Mouse (Mus musculus) midbrain, embryonic 14.5 days (tissue): ENCODE data around the gene Slc26a9. TPM values are rescaled to one million over a fixed set of nuclear protein-coding genes. Genes with fewer than 3 reads are reported as not detected.

ENCODE experiments used
- ATAC-seq: fragments of 200-750 bp; cut with Nextera tagmentation; 2 replicates; pipeline ENCODE4 v1.8.0; 2017; ENCODE audit warnings: moderate number of reproducible peaks, moderate library complexity; ENCODE audit not compliant: low FRiP score, low TSS enrichment
- DNase-seq: peaks from one replicate; pipeline ENCODE4 v3.0.0-alpha.2; 2015
- H3K27ac ChIP-seq: fragments of 300-500 bp; sonication (generic); replicated peaks from 2 replicates; pipeline ENCODE4 v1.5.1; 2014; ENCODE audit warnings: mild to moderate bottlenecking, low read depth, low read length, moderate library complexity
- H3K27me3 ChIP-seq: fragments of 300-500 bp; sonication (generic); 2 replicates; pipeline ENCODE4 v1.6.1; 2014; ENCODE audit warnings: low read length, control low read depth, mixed read lengths; ENCODE audit not compliant: control insufficient read depth, insufficient read depth
- H3K36me3 ChIP-seq: fragments of 300-500 bp; sonication (generic); 2 replicates; pipeline ENCODE4 v1.6.1; 2014; ENCODE audit warnings: low read length, control low read depth; ENCODE audit not compliant: control insufficient read depth, insufficient read depth
- H3K4me1 ChIP-seq: fragments of 300-500 bp; sonication (generic); 2 replicates; pipeline ENCODE4 v1.6.1; 2014; ENCODE audit warnings: mild to moderate bottlenecking, antibody characterized with exemption, low read length, control low read depth; ENCODE audit not compliant: control insufficient read depth, insufficient read depth
- H3K4me2 ChIP-seq: fragments of 300-500 bp; sonication (generic); 2 replicates; pipeline ENCODE4 v1.6.1; 2014; ENCODE audit warnings: mild to moderate bottlenecking, low read length, moderate library complexity
- H3K4me3 ChIP-seq: fragments of 300-500 bp; sonication (generic); replicated peaks from 2 replicates; pipeline ENCODE4 v1.5.1; 2014; ENCODE audit warnings: low read depth, low read length
- H3K9ac ChIP-seq: fragments of 300-500 bp; sonication (generic); replicated peaks from 2 replicates; pipeline ENCODE4 v1.6.1; 2014; ENCODE audit warnings: mild to moderate bottlenecking, low read length, moderate library complexity
- H3K9me3 ChIP-seq: fragments of 300-500 bp; sonication (generic); 2 replicates; pipeline ENCODE4 v1.6.1; 2016; ENCODE audit warnings: low read length, control low read depth, mixed read lengths; ENCODE audit not compliant: control insufficient read depth
- WGBS: fragments of 180-500 bp; shearing (Covaris S2); extraction: QIAGEN DNeasy Blood & Tissue Kit; methylation state at CpG from one replicate; pipeline ENCODE4 v1.1.7; 2014; 5-methylcytosine and 5-hydroxymethylcytosine counted together
- polyA plus RNA-seq: library from polyadenylated mRNA; unstranded; fragments of >200 nt; fragmentation: Nextera tagmentation; extraction: Ambion mirVana; gene quantifications from 2 replicates; pipeline ENCODE4 v1.2.1, GENCODE M21; 2014

The Slc26a9 gene
- polyA plus RNA-seq, result 0.04 and 0.13 TPM in 2 replicates

- Histone ChIP-seq H3K36me3 (no peaks in the 10 kb centered on the region), H3K27me3 (no peaks in the 10 kb centered on the region), H3K9me3 (no peaks in the 10 kb centered on the region), H3K27ac (no peak within 1 kb of the TSS), H3K4me1 (no peaks in the 10 kb centered on the region), H3K4me2 (no peak within 1 kb of the TSS), H3K4me3 (no peak within 1 kb of the TSS), H3K9ac (no peak within 1 kb of the TSS)
- DNase-seq (no peak), ATAC-seq (no peak)
- WGBS, result 74% methylated on average over 10 of the region's 10 CpGs
These were observed at the start of gene Slc26a9 for GRCm38 (mm10) chr1:131743868-131744464. Slc26a9 (plus strand) TSS chr1:131744022.

DNA sequence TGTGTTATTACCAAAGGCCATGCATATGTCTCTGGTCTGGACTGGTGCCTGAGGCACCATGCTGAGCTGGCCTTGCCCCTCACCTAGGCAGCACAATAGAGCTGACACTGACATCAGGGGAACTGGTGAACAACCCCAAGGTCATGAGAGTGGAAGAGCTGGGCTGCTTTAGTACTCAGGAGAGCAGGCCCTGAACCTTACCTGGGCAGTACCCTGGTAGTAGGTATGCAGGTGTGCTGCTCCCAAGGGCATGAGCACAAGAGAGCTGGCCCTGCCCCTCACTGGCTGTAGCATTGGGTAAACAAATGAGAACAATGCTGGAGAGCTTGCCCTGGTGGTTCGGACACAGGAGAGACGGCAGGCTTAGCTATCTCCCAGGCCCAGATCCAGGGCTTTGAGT, 48.5 kb upstream of the Slc26a9 start:
- 85% methylated on average over 2 of the region's 2 CpGs for WGBS
- Histone ChIP-seq H3K4me2 (no peak overlapping the region), H3K27me3 (no peaks in the 10 kb centered on the region), H3K27ac (no peak overlapping the region), H3K4me1 (no peaks in the 10 kb centered on the region), H3K9ac (no peak overlapping the region), H3K9me3 (no peaks in the 10 kb centered on the region), H3K36me3 (no peaks in the 10 kb centered on the region), H3K4me3 (no peak overlapping the region)
- ATAC-seq (no peak), DNase-seq (no peak)

- 52% methylated on average over 4 of the region's 4 CpGs for WGBS
- no peaks in the 10 kb centered on the region for H3K4me1 ChIP-seq
- no peaks in the 10 kb centered on the region for H3K36me3 ChIP-seq
- H3K27ac ChIP-seq, result no peak overlapping the region
- ATAC-seq (no peak), DNase-seq (no peak)
- H3K9me3 ChIP-seq, result no peaks in the 10 kb centered on the region
- no peaks in the 10 kb centered on the region for H3K27me3 ChIP-seq
- H3K4me3 ChIP-seq, result no peak overlapping the region
- no peak overlapping the region for H3K4me2 ChIP-seq
- no peak overlapping the region for H3K9ac ChIP-seq
These were observed 47.5 kb upstream of the Slc26a9 start for GRCm38 (mm10) chr1:131696325-131696724.

DNA sequence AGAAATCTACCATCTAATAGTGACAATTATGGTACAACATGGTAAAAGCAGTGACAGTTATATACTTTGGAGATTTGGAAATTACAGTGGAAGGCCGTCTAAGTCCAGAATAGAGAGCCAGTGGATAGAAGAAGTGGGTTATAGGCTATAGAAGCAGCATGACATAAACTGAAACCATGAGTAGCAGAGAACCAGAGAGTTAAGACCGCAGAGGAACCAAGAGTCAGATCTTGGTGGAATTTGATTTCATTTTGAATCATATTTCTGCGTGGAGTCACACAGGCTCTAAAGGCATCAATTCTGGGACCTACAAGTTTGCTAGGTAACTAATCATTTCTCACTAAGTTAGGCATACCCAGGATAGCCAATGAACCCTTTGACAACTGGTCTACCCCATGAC, 45.1 kb upstream of the Slc26a9 start:
- Histone ChIP-seq H3K4me1 (no peaks in the 10 kb centered on the region), H3K27me3 (no peaks in the 10 kb centered on the region), H3K9me3 (no peaks in the 10 kb centered on the region), H3K9ac (no peak overlapping the region), H3K4me2 (no peak overlapping the region), H3K27ac (no peak overlapping the region), H3K4me3 (no peak overlapping the region), H3K36me3 (no peaks in the 10 kb centered on the region)
- ATAC-seq (no peak), DNase-seq (no peak)
- 94% methylated on average over 3 of the region's 3 CpGs for WGBS

GRCm38 (mm10) chr1:131699642-131700041, 44.2 kb upstream of the Slc26a9 start:
- WGBS, result 87% methylated on average over 4 of the region's 4 CpGs
- ATAC-seq, result no peak

GRCm38 (mm10) chr1:131700447-131700846, 43.4 kb upstream of the Slc26a9 start:
- 75% methylated on average over 5 of the region's 5 CpGs for WGBS
- H3K4me3 ChIP-seq, result no peak overlapping the region

More at GRCm38 (mm10) chr1:131699642-131700041, 44.2 kb upstream of the Slc26a9 start:
- Histone ChIP-seq H3K4me2 (no peak overlapping the region), H3K9ac (no peak overlapping the region), H3K9me3 (no peaks in the 10 kb centered on the region), H3K36me3 (no peaks in the 10 kb centered on the region), H3K4me3 (no peak overlapping the region), H3K4me1 (no peaks in the 10 kb centered on the region), H3K27me3 (no peaks in the 10 kb centered on the region), H3K27ac (no peak overlapping the region)
- DNase-seq, result no peak

GRCm38 (mm10) chr1:131701391-131701790, 42.4 kb upstream of the Slc26a9 start:
- no peaks in the 10 kb centered on the region for H3K4me1 ChIP-seq
- H3K36me3 ChIP-seq, result no peaks in the 10 kb centered on the region
- ATAC-seq, result no peak
- whole genome bisulfite sequencing, result 88% methylated on average over 5 of the region's 5 CpGs
- no peak overlapping the region for H3K4me3 ChIP-seq
- no peaks in the 10 kb centered on the region for H3K27me3 ChIP-seq
- H3K4me2 ChIP-seq, result no peak overlapping the region
- H3K27ac ChIP-seq, result no peak overlapping the region
- no peak overlapping the region for H3K9ac ChIP-seq
- H3K9me3 ChIP-seq, result no peaks in the 10 kb centered on the region
- no peak for DNase-seq

More at GRCm38 (mm10) chr1:131700447-131700846, 43.4 kb upstream of the Slc26a9 start:
- Histone ChIP-seq H3K4me2 (no peak overlapping the region), H3K9me3 (no peaks in the 10 kb centered on the region), H3K36me3 (no peaks in the 10 kb centered on the region), H3K27ac (no peak overlapping the region), H3K9ac (no peak overlapping the region), H3K4me1 (no peaks in the 10 kb centered on the region), H3K27me3 (no peaks in the 10 kb centered on the region)
- DNase-seq, result no peak
- no peak for ATAC-seq

- Histone ChIP-seq H3K4me2 (no peak overlapping the region), H3K9me3 (no peaks in the 10 kb centered on the region), H3K9ac (no peak overlapping the region), H3K36me3 (no peaks in the 10 kb centered on the region), H3K4me1 (no peaks in the 10 kb centered on the region), H3K27me3 (no peaks in the 10 kb centered on the region), H3K27ac (no peak overlapping the region), H3K4me3 (no peak overlapping the region)
- 86% methylated on average over 8 of the region's 8 CpGs for WGBS
- ATAC-seq (no peak), DNase-seq (no peak)
These were observed 41.6 kb upstream of the Slc26a9 start for GRCm38 (mm10) chr1:131702094-131702766.

DNA sequence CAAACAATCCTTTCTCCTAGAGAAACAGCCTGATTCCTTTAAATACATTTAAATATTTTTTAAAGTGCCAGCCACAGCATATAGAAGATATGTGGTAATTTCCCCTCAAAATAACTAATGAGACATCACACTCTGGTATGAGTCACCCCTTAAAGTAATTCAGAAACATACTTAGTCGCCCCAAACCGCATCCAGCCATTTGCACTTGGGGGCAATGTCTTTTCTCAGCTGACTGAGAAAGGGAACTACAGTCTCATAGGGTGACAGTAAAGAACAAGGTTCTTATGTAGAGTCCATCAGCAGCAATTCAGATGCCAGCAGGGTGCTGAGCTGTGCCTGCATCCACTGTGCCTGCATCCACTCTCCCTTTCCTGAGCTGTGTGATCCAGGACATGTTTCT, 40.3 kb upstream of the Slc26a9 start:
- 91% methylated on average over 2 of the region's 2 CpGs for WGBS
- H3K27me3 ChIP-seq, result no peaks in the 10 kb centered on the region
- H3K9ac ChIP-seq, result no peak overlapping the region
- H3K4me1 ChIP-seq, result no peaks in the 10 kb centered on the region
- no peak overlapping the region for H3K4me2 ChIP-seq
- H3K36me3 ChIP-seq, result no peaks in the 10 kb centered on the region
- no peak for ATAC-seq
- H3K9me3 ChIP-seq, result no peaks in the 10 kb centered on the region
- DNase-seq, result no peak
- no peak overlapping the region for H3K27ac ChIP-seq
- H3K4me3 ChIP-seq, result no peak overlapping the region
